Mouse (Mus musculus) kidney, adult 2 months (tissue): ENCODE results near the gene Rcor2. TPM values are rescaled to one million over a fixed set of nuclear protein-coding genes. Genes with fewer than 3 reads are reported as not detected.

ENCODE experiments used
- DNase-seq: peaks from one replicate; pipeline ENCODE4 v3.0.0; 2021
- H3K27ac ChIP-seq: fragments of 200-500 bp; 2 replicates; pipeline ENCODE4 v1.5.1; 2012; ENCODE audit warnings: low read depth, low read length, control low read depth, inconsistent platforms; ENCODE audit not compliant: insufficient read depth
- H3K27me3 ChIP-seq: fragments of 200-500 bp; replicated peaks from 2 replicates; pipeline ENCODE4 v1.6.1; 2012; ENCODE audit warnings: mild to moderate bottlenecking, moderate library complexity, low read length, inconsistent platforms; ENCODE audit not compliant: control insufficient read depth, insufficient read depth
- H3K36me3 ChIP-seq: fragments of 200-500 bp; 2 replicates; pipeline ENCODE4 v1.6.1; 2012; ENCODE audit warnings: mild to moderate bottlenecking, moderate library complexity, low read length, inconsistent platforms; ENCODE audit not compliant: control insufficient read depth, insufficient read depth
- H3K4me1 ChIP-seq: fragments of 200-500 bp; 2 replicates; pipeline ENCODE4 v1.6.1; 2011; ENCODE audit warnings: low read length; ENCODE audit not compliant: control insufficient read depth, insufficient read depth
- H3K4me3 ChIP-seq: fragments of 200-500 bp; 2 replicates; pipeline ENCODE4 v1.5.1; 2011; ENCODE audit warnings: mild to moderate bottlenecking, low read depth, low read length, control low read depth; ENCODE audit not compliant: insufficient read depth
- CTCF ChIP-seq: fragments of 200-500 bp; conservative IDR thresholded peaks from 2 replicates; pipeline ENCODE4 v1.5.1; 2011; ENCODE audit warnings: low read depth, mild to moderate bottlenecking, control low read depth, low read length, moderate library complexity, mixed read lengths; ENCODE audit not compliant: insufficient read depth, insufficient read length
- POLR2A ChIP-seq: fragments of 200-500 bp; IDR thresholded peaks from one replicate; pipeline ENCODE4 v1.6.1; 2011; ENCODE audit warnings: low read depth, low read length, control low read depth
- WGBS: fragments of 180-500 bp; shearing (Covaris S2); methylation state at CpG from one replicate; pipeline ENCODE4 v1.1.7; 2018; 5-methylcytosine and 5-hydroxymethylcytosine counted together
- polyA plus RNA-seq: library from polyadenylated mRNA; depleted of rRNA; stranded (reverse); fragments of >200 nt; gene quantifications from 2 replicates; pipeline ENCODE4 v1.2.3, GENCODE M21; 2012

The Rcor2 gene
- polyA plus RNA-seq, 1 experiment, result 1.8 TPM

DNA sequence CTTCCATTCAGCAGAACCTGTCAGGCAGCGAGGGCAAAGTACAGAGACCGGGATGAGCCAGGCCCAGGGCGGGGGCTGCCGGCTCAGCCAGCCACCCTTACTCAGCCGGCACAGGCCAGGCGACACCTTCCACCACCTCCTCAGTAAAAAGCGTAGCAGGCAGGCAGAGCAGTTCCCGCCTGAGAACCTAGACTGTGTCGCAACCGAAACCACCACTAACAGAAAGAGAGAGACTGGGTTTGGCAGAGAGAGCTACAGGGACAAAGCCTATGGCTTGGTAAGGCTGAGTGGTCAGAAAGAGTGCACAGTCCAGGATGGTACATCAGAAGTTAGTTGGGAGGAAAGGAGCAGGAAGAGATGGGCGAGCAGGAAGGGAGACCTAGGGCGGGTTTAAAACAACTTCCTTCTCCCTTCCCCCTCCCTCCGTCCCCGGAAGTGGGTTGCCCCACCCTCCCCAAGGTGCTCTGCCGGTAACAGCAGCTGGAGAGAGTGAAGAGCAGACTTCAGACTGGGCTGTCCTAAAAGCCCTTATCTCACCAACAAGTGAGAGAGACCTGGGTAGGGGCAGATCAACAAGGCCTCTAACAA, 28.0 kb downstream of the Rcor2 start:
- Histone ChIP-seq H3K36me3 (no peaks in the 10 kb centered on the region), H3K27ac (peak overlapping the region; percentile 94), H3K4me3 (peak overlapping the region; percentile 38), H3K4me1 (peaks cover 42% of the 10 kb centered on the region), H3K27me3 (no peaks in the 10 kb centered on the region)
- TF ChIP-seq CTCF (no peak), POLR2A (no peak)
- DNase-seq, result peak; percentile 86
- 13% methylated on average over 15 of the region's 15 CpGs for WGBS

DNA sequence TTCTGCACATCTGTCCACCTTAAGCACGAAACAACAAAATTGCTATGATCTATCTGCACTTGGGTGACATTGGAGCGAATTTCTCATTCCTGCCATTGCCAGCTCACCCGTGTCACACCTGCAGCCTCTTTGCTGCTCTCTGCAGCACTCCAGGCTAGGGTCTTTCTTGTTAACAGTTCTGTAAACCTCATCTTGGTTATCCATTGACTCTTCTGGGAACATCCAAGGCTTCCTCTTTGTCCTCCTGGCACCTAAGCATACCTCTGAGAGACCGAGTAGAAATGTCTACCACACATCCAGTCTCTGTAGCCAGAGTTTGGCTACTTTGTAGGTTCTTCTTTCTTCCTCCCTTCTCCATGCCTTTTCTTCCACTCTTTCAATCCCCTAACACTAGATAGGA, 28.8 kb downstream of the Rcor2 start:
- H3K27ac ChIP-seq, result peak overlapping the region; percentile 94
- H3K36me3 ChIP-seq, result no peaks in the 10 kb centered on the region
- H3K4me1 ChIP-seq, result peaks cover 42% of the 10 kb centered on the region
- DNase-seq, result peak; percentile 80
- no peak overlapping the region for H3K4me3 ChIP-seq
- H3K27me3 ChIP-seq, result no peaks in the 10 kb centered on the region
- TF ChIP-seq POLR2A, result peak; percentile 30
- TF ChIP-seq CTCF, result no peak
- WGBS, result 51% methylated on average over 4 of the region's 4 CpGs

DNA sequence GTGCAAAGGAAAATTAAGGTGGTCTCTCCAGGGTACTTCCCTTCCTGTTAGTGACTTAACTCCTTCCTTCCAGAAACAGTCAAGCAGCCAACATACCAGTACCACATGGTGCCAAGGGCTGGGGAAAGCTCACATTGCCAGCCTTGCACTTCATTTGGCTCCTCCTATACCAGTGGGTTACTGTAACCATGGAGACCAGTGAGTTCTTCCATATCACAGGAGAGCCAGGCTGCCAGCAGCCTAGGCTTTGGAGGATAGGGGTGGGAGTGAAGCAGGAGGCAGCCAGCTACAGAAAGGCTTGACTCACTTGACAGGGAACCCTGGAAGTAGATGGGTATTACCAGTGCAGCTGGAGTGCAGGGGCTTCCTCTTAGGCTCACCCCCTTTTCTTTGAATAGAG, 31.9 kb downstream of the Rcor2 start:
- Histone ChIP-seq H3K27me3 (no peaks in the 10 kb centered on the region), H3K27ac (no peak overlapping the region), H3K4me3 (no peak overlapping the region), H3K4me1 (peaks cover 54% of the 10 kb centered on the region), H3K36me3 (no peaks in the 10 kb centered on the region)
- no peak for DNase-seq
- TF ChIP-seq CTCF, result no peak
- TF ChIP-seq POLR2A, result no peak

DNA sequence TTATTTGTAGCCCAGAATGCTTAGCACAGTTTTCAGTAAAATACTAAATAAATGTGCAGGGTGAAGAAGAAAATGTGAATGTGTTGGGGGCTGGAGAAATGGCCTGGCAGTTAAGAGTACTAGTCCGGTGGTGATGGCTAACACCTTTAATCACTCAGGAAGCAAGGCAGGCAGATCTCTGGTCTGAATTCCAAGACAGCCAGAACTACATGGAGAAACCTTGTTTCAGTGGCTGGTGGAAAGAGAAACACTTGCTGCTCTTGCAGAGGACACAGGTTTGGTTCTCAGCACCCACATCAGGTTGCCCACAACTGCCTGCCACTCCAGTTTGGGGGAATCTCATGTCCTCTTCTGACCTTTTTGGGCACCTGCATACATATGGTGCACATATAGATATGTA, 33.0 kb downstream of the Rcor2 start:
- peaks cover 50% of the 10 kb centered on the region for H3K4me1 ChIP-seq
- no peaks in the 10 kb centered on the region for H3K27me3 ChIP-seq
- no peak for DNase-seq
- H3K36me3 ChIP-seq, result no peaks in the 10 kb centered on the region
- TF ChIP-seq POLR2A, result no peak
- TF ChIP-seq CTCF, result no peak
- H3K27ac ChIP-seq, result no peak overlapping the region
- no peak overlapping the region for H3K4me3 ChIP-seq
- 98% methylated on average over 1 of the region's 1 CpGs for WGBS

DNA sequence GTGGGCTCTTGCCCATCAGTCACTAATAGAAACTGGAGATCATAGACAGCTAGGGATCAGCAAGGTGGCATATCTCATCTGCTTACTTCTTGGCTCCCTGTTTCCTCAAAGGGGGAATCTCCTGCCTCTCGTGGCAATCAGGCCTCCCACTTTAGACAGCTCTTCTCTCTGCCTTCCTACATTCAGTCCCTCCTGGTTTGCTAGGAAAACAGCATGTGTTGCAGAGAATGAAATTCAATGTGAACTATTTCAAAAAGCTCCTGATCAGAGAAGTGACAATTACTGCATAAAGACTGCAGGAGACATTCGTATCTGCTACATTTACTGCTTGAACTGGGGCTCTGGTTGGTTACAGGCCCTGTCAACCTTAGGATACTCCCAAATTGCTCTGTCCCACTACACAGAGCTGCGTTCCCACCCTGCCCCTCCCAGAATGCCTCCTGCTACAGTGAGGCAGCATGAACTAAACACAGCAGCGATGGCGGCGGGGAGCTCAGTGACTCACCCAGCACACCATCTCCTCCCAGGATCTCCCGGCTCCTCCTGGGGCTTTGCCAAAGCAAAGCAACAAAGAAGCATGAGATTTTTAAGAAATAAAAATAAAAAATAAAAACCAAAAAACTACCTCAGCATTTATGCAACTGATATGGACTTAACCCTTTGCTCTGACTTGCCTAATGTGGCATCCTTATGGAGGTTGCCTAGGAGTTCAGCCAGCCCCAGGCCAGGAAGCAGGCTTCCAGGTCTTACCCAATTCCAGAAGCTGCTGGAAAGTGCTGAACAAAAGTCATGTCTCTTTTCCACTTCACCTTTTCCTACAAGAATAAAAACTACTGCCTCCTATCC, 34.7 kb downstream of the Rcor2 start:
- DNase-seq, result no peak

DNA sequence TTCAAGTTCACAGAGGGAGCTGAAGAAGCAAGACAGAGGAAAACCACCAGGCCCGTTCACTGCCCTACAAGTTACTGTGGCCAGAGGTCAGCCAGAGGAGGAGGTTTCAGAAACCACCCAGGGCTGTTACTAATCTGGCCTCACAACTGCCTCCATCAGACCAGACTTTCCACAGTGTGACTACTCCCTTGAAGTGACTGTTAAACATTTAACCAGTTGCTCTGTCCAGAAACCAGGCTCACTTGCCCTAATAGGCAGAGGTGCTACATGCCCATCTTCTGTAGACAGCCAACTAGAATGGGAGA, 35.3 kb downstream of the Rcor2 start:
- H3K27ac ChIP-seq, result peak overlapping the region; percentile 85
- peak; percentile 90 for DNase-seq

More for the DNA sequence above, 34.7 kb downstream of the Rcor2 start:
- Histone ChIP-seq H3K27ac (peak overlapping the region; percentile 85), H3K4me1 (peaks cover 52% of the 10 kb centered on the region), H3K4me3 (no peak overlapping the region), H3K27me3 (no peaks in the 10 kb centered on the region), H3K36me3 (no peaks in the 10 kb centered on the region)
- TF ChIP-seq POLR2A (no peak), CTCF (no peak)
- 37% methylated on average over 7 of the region's 7 CpGs for WGBS

DNA sequence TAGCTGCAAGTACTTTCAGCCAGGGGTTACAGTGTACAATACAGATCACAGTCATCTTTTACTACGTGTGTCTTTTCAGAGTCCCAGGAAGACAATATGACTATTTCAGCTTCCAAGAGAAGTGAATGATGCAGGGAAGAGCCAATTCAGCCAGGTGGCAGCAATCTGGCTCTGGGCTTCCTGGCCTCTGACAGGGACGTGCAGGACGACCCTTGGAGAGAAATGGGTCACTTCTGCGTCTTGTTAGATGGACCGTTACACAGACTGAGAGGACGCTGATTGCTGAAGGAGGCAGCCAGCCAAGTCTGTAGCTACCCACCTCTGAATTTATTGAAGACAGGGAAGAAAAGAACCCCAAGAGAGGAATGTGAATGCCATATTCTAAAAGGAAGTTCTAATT, 36.7 kb downstream of the Rcor2 start:
- Histone ChIP-seq H3K27me3 (no peaks in the 10 kb centered on the region), H3K36me3 (no peaks in the 10 kb centered on the region), H3K4me3 (no peak overlapping the region), H3K4me1 (peaks cover 63% of the 10 kb centered on the region), H3K27ac (0 out of 2 replicates have a peak overlapping the region, but pooled peaks have one; percentile 85)
- WGBS, result 28% methylated on average over 6 of the region's 6 CpGs
- TF ChIP-seq CTCF (no peak), POLR2A (no peak)
- no peak for DNase-seq

More for the DNA sequence above, 35.3 kb downstream of the Rcor2 start:
- Histone ChIP-seq H3K27me3 (no peaks in the 10 kb centered on the region), H3K4me3 (no peak overlapping the region), H3K36me3 (no peaks in the 10 kb centered on the region), H3K4me1 (peaks cover 52% of the 10 kb centered on the region)
- 20% methylated on average over 1 of the region's 1 CpGs for WGBS
- TF ChIP-seq CTCF (no peak), POLR2A (no peak)
